Mouse (Mus musculus) small intestine, adult 2 months (tissue): Measurements from ENCODE around the gene Jund.

ENCODE experiments used
- CTCF ChIP-seq: fragments of 200-500 bp; IDR thresholded peaks from 2 replicates; pipeline ENCODE4 v1.5.1; 2012; ENCODE audit warnings: low read depth, mild to moderate bottlenecking, control low read depth, inconsistent platforms, low read length, moderate library complexity, mixed read lengths; ENCODE audit not compliant: insufficient replicate concordance, insufficient read length; ENCODE audit errors: extremely low read depth
- POLR2A ChIP-seq: fragments of 200-500 bp; IDR thresholded peaks from 2 replicates; pipeline ENCODE4 v1.6.1; 2012; ENCODE audit warnings: low read depth, mild to moderate bottlenecking, control low read depth, inconsistent platforms, low read length, moderate library complexity

DNA sequence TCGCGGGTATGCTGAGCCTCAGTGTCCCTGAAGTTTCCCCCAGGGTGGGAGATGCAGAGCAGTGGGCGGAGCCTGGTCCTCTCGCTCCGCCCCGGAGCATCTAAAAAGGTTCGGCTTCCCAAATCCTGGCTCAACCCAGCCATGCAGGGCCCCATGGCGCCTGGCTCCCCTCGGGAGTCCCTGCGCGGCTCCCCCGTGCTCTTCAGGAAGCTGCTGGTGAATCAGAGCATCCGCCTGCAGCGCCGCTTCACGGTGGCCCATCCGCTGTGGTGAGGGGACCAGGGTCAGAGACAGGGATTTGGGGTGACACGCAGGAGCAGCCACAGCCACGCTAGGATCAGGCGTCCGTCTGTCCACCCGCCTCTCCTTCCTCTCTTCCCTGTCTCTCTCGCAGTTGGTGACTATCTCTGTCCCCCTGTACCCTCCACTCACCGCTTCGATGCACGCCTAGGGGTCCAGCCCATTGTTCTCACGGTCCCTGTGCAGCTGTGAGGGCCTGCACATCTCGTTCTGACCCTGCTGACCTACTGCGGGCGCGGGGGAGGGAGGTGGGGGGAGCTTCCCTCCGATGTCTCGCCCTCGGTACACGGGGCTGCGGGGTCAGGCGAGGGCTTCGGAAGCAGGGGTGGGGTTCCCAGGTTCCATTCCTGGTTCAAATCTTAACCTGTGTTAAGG lies 44.4 kb downstream of the Jund start:
- TF ChIP-seq POLR2A = no peak
- no peak for TF ChIP-seq CTCF
